Mouse (Mus musculus): ENCODE measurements at regions not wholly inside any gene's neighbourhood (a gene's known extent, or its start where the extent isn't known, plus 50 kb on each side); places are given as distances from the start of the nearest gene placed in this dataset.

GRCm38 (mm10) chr11:18156506-18156905 is 202.8 kb upstream of the Etaa1 start:
- H3K4me1 ChIP-seq (ENCODE audit: control insufficient read depth in 2 of 2, insufficient read depth in 2 of 2, low read length in 2 of 2, poor library complexity in 1 of 2) = no peaks in the 10 kb centered on the region
- in situ Hi-C loops (cut with MboI; ENCODE audit: low sequenced_read_pairs in 2 of 2, unreplicated experiment in 2 of 2) = no loop called here
- H3K4me3 ChIP-seq (ENCODE audit: insufficient read depth in 1 of 2, low read depth in 1 of 2, low read length in 2 of 2, poor library complexity in 1 of 2, severe bottlenecking in 1 of 2) = no peak overlapping the region

GRCm38 (mm10) chr11:18151788-18152563 is 198.3 kb upstream of the Etaa1 start:
- H3K36me3 ChIP-seq (ENCODE audit: control insufficient read depth, insufficient read depth, low read length, poor library complexity, severe bottlenecking) = no peaks in the 10 kb centered on the region
- TF ChIP-seq MAFK (IDR thresholded peaks at IDR 0.05; ENCODE audit: insufficient read depth, low read depth, low read length) = no peak
- 0 out of 2 replicates have a peak, but pooled peaks have one; percentile 6 for TF ChIP-seq ZC3H11A (IDR thresholded peaks at IDR 0.05; ENCODE audit: borderline replicate concordance, low read depth, low read length)
- in situ Hi-C loops (cut with MboI; ENCODE audit: low sequenced_read_pairs in 2 of 2, unreplicated experiment in 2 of 2) = no loop called here
- DNase-seq (ENCODE audit: low read depth, low spot score) = peak; percentile 42
- H3K9me3 ChIP-seq (ENCODE audit: control insufficient read depth, insufficient read depth, low read depth, low read length) = no peaks in the 10 kb centered on the region
- no peak overlapping the region for H3K4me3 ChIP-seq (ENCODE audit: insufficient read depth in 1 of 2, low read depth in 1 of 2, low read length in 2 of 2, poor library complexity in 1 of 2, severe bottlenecking in 1 of 2)
- no peak overlapping the region for H3K9ac ChIP-seq (ENCODE audit: insufficient read depth, low read depth, low read length, poor library complexity, severe bottlenecking)
- no peaks in the 10 kb centered on the region for H3K4me1 ChIP-seq (ENCODE audit: control insufficient read depth in 2 of 2, insufficient read depth in 2 of 2, low read length in 2 of 2, poor library complexity in 1 of 2)
- H3K27ac ChIP-seq (ENCODE audit: insufficient read depth, low read depth, low read length, poor library complexity, severe bottlenecking) = no peak overlapping the region

More at GRCm38 (mm10) chr11:18156506-18156905, 202.8 kb upstream of the Etaa1 start:
- no peaks in the 10 kb centered on the region for H3K9me3 ChIP-seq (ENCODE audit: control insufficient read depth, insufficient read depth, low read depth, low read length)
- no peak for DNase-seq (ENCODE audit: low read depth, low spot score)
- no peak overlapping the region for H3K9ac ChIP-seq (ENCODE audit: insufficient read depth, low read depth, low read length, poor library complexity, severe bottlenecking)
- H3K27ac ChIP-seq (ENCODE audit: insufficient read depth, low read depth, low read length, poor library complexity, severe bottlenecking) = no peak overlapping the region
- no peak for TF ChIP-seq HCFC1 (IDR thresholded peaks at IDR 0.05; ENCODE audit: borderline replicate concordance, insufficient read depth, low read length)
- TF ChIP-seq CHD2 (IDR thresholded peaks at IDR 0.05; ENCODE audit: low read depth, low read length) = no peak
- TF ChIP-seq MAFK (IDR thresholded peaks at IDR 0.05; ENCODE audit: insufficient read depth, low read depth, low read length) = no peak
- no peak for TF ChIP-seq ZC3H11A (IDR thresholded peaks at IDR 0.05; ENCODE audit: borderline replicate concordance, low read depth, low read length)
- TF ChIP-seq ZNF384 (IDR thresholded peaks at IDR 0.05; ENCODE audit: low read depth, low read length) = no peak
- no peaks in the 10 kb centered on the region for H3K36me3 ChIP-seq (ENCODE audit: control insufficient read depth, insufficient read depth, low read length, poor library complexity, severe bottlenecking)

DNA sequence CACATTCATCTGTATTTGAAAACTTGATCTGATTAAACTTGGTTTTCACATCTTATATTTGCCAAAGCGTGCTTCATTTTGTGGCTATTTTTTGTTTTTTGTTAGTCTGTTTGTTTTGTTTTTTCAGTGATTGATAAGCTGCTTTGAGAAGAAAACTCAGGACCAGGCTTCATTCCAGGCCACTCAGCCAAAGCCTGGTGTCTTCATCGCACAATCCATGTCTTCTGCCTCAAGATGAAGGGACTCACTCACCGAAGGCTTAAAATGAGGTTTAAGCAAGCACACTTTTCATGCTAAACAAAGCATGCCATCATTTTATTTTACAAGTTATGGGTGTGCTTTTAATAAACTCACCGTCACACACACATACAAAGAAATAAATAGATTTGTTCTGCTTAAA is 197.7 kb upstream of the Etaa1 start:
- H3K9me3 ChIP-seq (ENCODE audit: control insufficient read depth, insufficient read depth, low read depth, low read length) = no peaks in the 10 kb centered on the region
- H3K27ac ChIP-seq (ENCODE audit: insufficient read depth, low read depth, low read length, poor library complexity, severe bottlenecking) = no peak overlapping the region
- no peak overlapping the region for H3K9ac ChIP-seq (ENCODE audit: insufficient read depth, low read depth, low read length, poor library complexity, severe bottlenecking)
- no peaks in the 10 kb centered on the region for H3K36me3 ChIP-seq (ENCODE audit: control insufficient read depth, insufficient read depth, low read length, poor library complexity, severe bottlenecking)
- DNase-seq (ENCODE audit: low read depth, low spot score) = no peak
- in situ Hi-C loops (cut with MboI; ENCODE audit: low sequenced_read_pairs in 2 of 2, unreplicated experiment in 2 of 2) = no loop called here
- no peak overlapping the region for H3K4me3 ChIP-seq (ENCODE audit: insufficient read depth in 1 of 2, low read depth in 1 of 2, low read length in 2 of 2, poor library complexity in 1 of 2, severe bottlenecking in 1 of 2)
- TF ChIP-seq ZNF384 (IDR thresholded peaks at IDR 0.05; ENCODE audit: low read depth, low read length) (no peak), ZC3H11A (IDR thresholded peaks at IDR 0.05; ENCODE audit: borderline replicate concordance, low read depth, low read length) (no peak), CHD2 (IDR thresholded peaks at IDR 0.05; ENCODE audit: low read depth, low read length) (no peak), MAFK (IDR thresholded peaks at IDR 0.05; ENCODE audit: insufficient read depth, low read depth, low read length) (no peak), HCFC1 (IDR thresholded peaks at IDR 0.05; ENCODE audit: borderline replicate concordance, insufficient read depth, low read length) (no peak)
- no peaks in the 10 kb centered on the region for H3K4me1 ChIP-seq (ENCODE audit: control insufficient read depth in 2 of 2, insufficient read depth in 2 of 2, low read length in 2 of 2, poor library complexity in 1 of 2)

DNA sequence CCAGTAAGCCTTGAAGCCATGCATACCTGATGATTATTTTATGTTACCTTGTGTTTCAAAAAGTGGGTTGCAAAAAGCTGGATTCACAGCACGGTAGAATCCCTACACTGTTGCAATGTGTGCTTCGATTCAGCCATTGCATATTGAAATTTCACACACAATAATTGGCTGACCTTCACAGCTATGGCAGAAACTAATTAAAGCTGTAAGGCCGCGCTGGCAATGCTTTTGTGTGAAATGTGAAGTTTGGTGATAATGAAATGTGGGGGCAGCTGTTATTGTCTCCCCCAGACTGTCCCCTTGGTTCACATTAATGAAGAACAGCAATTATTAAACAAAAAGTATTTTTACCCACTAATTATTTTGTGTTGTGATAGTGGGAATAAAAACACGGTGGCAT is 173.8 kb upstream of the Etaa1 start:
- Histone ChIP-seq H3K9ac (ENCODE audit: insufficient read depth, low read depth, low read length, poor library complexity, severe bottlenecking) (no peak overlapping the region), H3K36me3 (ENCODE audit: control insufficient read depth, insufficient read depth, low read length, poor library complexity, severe bottlenecking) (no peaks in the 10 kb centered on the region), H3K27ac (ENCODE audit: insufficient read depth, low read depth, low read length, poor library complexity, severe bottlenecking) (no peak overlapping the region), H3K4me3 (ENCODE audit: insufficient read depth in 1 of 2, low read depth in 1 of 2, low read length in 2 of 2, poor library complexity in 1 of 2, severe bottlenecking in 1 of 2) (no peak overlapping the region), H3K9me3 (ENCODE audit: control insufficient read depth, insufficient read depth, low read depth, low read length) (no peaks in the 10 kb centered on the region), H3K4me1 (ENCODE audit: control insufficient read depth in 2 of 2, insufficient read depth in 2 of 2, low read length in 2 of 2, poor library complexity in 1 of 2) (peaks cover 0 to 2% of the 10 kb centered on the region in 2 experiments; a peak in 1 of 4 replicates)
- in situ Hi-C loops (cut with MboI; ENCODE audit: low sequenced_read_pairs in 2 of 2, unreplicated experiment in 2 of 2) = no loop called here
- TF ChIP-seq ZNF384 (IDR thresholded peaks at IDR 0.05; ENCODE audit: low read depth, low read length) (no peak), CHD2 (IDR thresholded peaks at IDR 0.05; ENCODE audit: low read depth, low read length) (no peak), HCFC1 (IDR thresholded peaks at IDR 0.05; ENCODE audit: borderline replicate concordance, insufficient read depth, low read length) (no peak), MAFK (IDR thresholded peaks at IDR 0.05; ENCODE audit: insufficient read depth, low read depth, low read length) (no peak), ZC3H11A (IDR thresholded peaks at IDR 0.05; ENCODE audit: borderline replicate concordance, low read depth, low read length) (no peak)
- no peak for DNase-seq (ENCODE audit: low read depth, low spot score)

All from ES-E14 (cell line).